Mouse (Mus musculus): Measurements from ENCODE around the gene Shroom2. TPM values are rescaled to one million over a fixed set of nuclear protein-coding genes. Genes with fewer than 3 reads are reported as not detected.

The Shroom2 gene
- total RNA-seq (2014; rRNA removed) (153 and 167 TPM in 2 replicates), polyA plus RNA-seq (2015; fragmentation: Nextera tagmentation; extraction: Ambion mirVana) (56.6 and 82.7 TPM in 2 replicates)

GRCm38 (mm10) chrX:152768891-152769599, at the start of gene Shroom2:
Shroom2 (minus strand) TSS chrX:152769465.
- Histone ChIP-seq H3K4me1 (ENCODE audit: insufficient read depth) (no peaks in the 10 kb centered on the region), H3K36me3 (ENCODE audit: insufficient read depth) (no peaks in the 10 kb centered on the region), H3K4me2 (ENCODE audit: low read depth) (peak within 1 kb of the TSS; percentile 61), H3K4me3 (ENCODE audit: low read depth, low read length) (peak within 1 kb of the TSS; percentile 52), H3K9me3 (ENCODE audit: low read length) (no peaks in the 10 kb centered on the region), H3K27me3 (ENCODE audit: insufficient read depth, low read length) (no peaks in the 10 kb centered on the region), H3K9ac (peak within 1 kb of the TSS; percentile 55), H3K27ac (ENCODE audit: low read depth, low read length) (no peak within 1 kb of the TSS)
- ATAC-seq: peak; percentile 84
- TF ChIP-seq CTCF (IDR thresholded peaks at IDR 0.05; ENCODE audit: low read depth): no peak
- 20% methylated on average over 54 of the region's 55 CpGs for WGBS
- no peak for DNase-seq

- H3K4me1 ChIP-seq (ENCODE audit: insufficient read depth): no peaks in the 10 kb centered on the region
- H3K27ac ChIP-seq (ENCODE audit: low read depth, low read length): no peak overlapping the region
- no peak for ATAC-seq
- peak; percentile 43; the same call in 1 of the 2 replicates for TF ChIP-seq CTCF (IDR thresholded peaks at IDR 0.05; ENCODE audit: low read depth)
- no peaks in the 10 kb centered on the region for H3K27me3 ChIP-seq (ENCODE audit: insufficient read depth, low read length)
- DNase-seq: peak; percentile 16
- no peaks in the 10 kb centered on the region for H3K36me3 ChIP-seq (ENCODE audit: insufficient read depth)
- H3K9me3 ChIP-seq (ENCODE audit: low read length): no peaks in the 10 kb centered on the region
- H3K9ac ChIP-seq: no peak overlapping the region
- no peak overlapping the region for H3K4me3 ChIP-seq (ENCODE audit: low read depth, low read length)
- no peak overlapping the region for H3K4me2 ChIP-seq (ENCODE audit: low read depth)
Observed at GRCm38 (mm10) chrX:152818996-152819395, 49.7 kb upstream of the Shroom2 start.

GRCm38 (mm10) chrX:152813339-152813738, 44.1 kb upstream of the Shroom2 start:
- H3K4me2 ChIP-seq (ENCODE audit: low read depth): no peak overlapping the region
- H3K9me3 ChIP-seq (ENCODE audit: low read length): no peaks in the 10 kb centered on the region
- H3K4me1 ChIP-seq (ENCODE audit: insufficient read depth): no peaks in the 10 kb centered on the region
- TF ChIP-seq CTCF (IDR thresholded peaks at IDR 0.05; ENCODE audit: low read depth): no peak
- no peak for ATAC-seq
- no peak for DNase-seq
- H3K27me3 ChIP-seq (ENCODE audit: insufficient read depth, low read length): no peaks in the 10 kb centered on the region
- 77% methylated on average over 3 of the region's 3 CpGs for WGBS
- no peak overlapping the region for H3K4me3 ChIP-seq (ENCODE audit: low read depth, low read length)
- H3K27ac ChIP-seq (ENCODE audit: low read depth, low read length): no peak overlapping the region
- H3K36me3 ChIP-seq (ENCODE audit: insufficient read depth): no peaks in the 10 kb centered on the region
- H3K9ac ChIP-seq: no peak overlapping the region

- Histone ChIP-seq H3K4me1 (ENCODE audit: insufficient read depth) (no peaks in the 10 kb centered on the region), H3K4me2 (ENCODE audit: low read depth) (no peak overlapping the region), H3K27me3 (ENCODE audit: insufficient read depth, low read length) (no peaks in the 10 kb centered on the region), H3K9ac (no peak overlapping the region), H3K4me3 (ENCODE audit: low read depth, low read length) (no peak overlapping the region), H3K27ac (ENCODE audit: low read depth, low read length) (no peak overlapping the region), H3K9me3 (ENCODE audit: low read length) (no peaks in the 10 kb centered on the region), H3K36me3 (ENCODE audit: insufficient read depth) (no peaks in the 10 kb centered on the region)
- TF ChIP-seq CTCF (IDR thresholded peaks at IDR 0.05; ENCODE audit: low read depth): no peak
- DNase-seq: no peak
- no peak for ATAC-seq
Observed at GRCm38 (mm10) chrX:152805317-152805716, 36.1 kb upstream of the Shroom2 start.

- no peak for TF ChIP-seq CTCF (IDR thresholded peaks at IDR 0.05; ENCODE audit: low read depth)
- WGBS: 88% methylated on average over 2 of the region's 2 CpGs
- Histone ChIP-seq H3K9ac (no peak overlapping the region), H3K27ac (ENCODE audit: low read depth, low read length) (no peak overlapping the region), H3K9me3 (ENCODE audit: low read length) (no peaks in the 10 kb centered on the region), H3K27me3 (ENCODE audit: insufficient read depth, low read length) (no peaks in the 10 kb centered on the region), H3K4me1 (ENCODE audit: insufficient read depth) (no peaks in the 10 kb centered on the region), H3K36me3 (ENCODE audit: insufficient read depth) (no peaks in the 10 kb centered on the region), H3K4me2 (ENCODE audit: low read depth) (no peak overlapping the region), H3K4me3 (ENCODE audit: low read depth, low read length) (no peak overlapping the region)
- no peak for DNase-seq
- no peak for ATAC-seq
Observed at GRCm38 (mm10) chrX:152788611-152789010, 19.3 kb upstream of the Shroom2 start.

- Histone ChIP-seq H3K4me2 (ENCODE audit: low read depth) (no peak overlapping the region), H3K9ac (no peak overlapping the region), H3K4me1 (ENCODE audit: insufficient read depth) (no peaks in the 10 kb centered on the region), H3K4me3 (ENCODE audit: low read depth, low read length) (no peak overlapping the region), H3K27me3 (ENCODE audit: insufficient read depth, low read length) (no peaks in the 10 kb centered on the region), H3K36me3 (ENCODE audit: insufficient read depth) (no peaks in the 10 kb centered on the region), H3K9me3 (ENCODE audit: low read length) (no peaks in the 10 kb centered on the region), H3K27ac (ENCODE audit: low read depth, low read length) (no peak overlapping the region)
- TF ChIP-seq CTCF (IDR thresholded peaks at IDR 0.05; ENCODE audit: low read depth): no peak
- DNase-seq (no peak), ATAC-seq (no peak)
- WGBS: 91% methylated on average over 1 of the region's 1 CpGs
Observed at GRCm38 (mm10) chrX:152788129-152788528, 18.9 kb upstream of the Shroom2 start.

- TF ChIP-seq CTCF (IDR thresholded peaks at IDR 0.05; ENCODE audit: low read depth): no peak
- Histone ChIP-seq H3K27me3 (ENCODE audit: insufficient read depth, low read length) (no peaks in the 10 kb centered on the region), H3K9me3 (ENCODE audit: low read length) (no peaks in the 10 kb centered on the region), H3K4me3 (ENCODE audit: low read depth, low read length) (peak within 1 kb of the TSS; percentile 14), H3K27ac (ENCODE audit: low read depth, low read length) (no peak within 1 kb of the TSS), H3K36me3 (ENCODE audit: insufficient read depth) (no peaks in the 10 kb centered on the region), H3K4me1 (ENCODE audit: insufficient read depth) (no peaks in the 10 kb centered on the region), H3K4me2 (ENCODE audit: low read depth) (peak within 1 kb of the TSS; percentile 40), H3K9ac (peak within 1 kb of the TSS; percentile 22; the same call in 1 of the 2 replicates)
- ATAC-seq (peak; percentile 48), DNase-seq (peak; percentile 1)
- WGBS: 35% methylated on average over 26 of the region's 26 CpGs
Observed at GRCm38 (mm10) chrX:152781720-152782403, 12.6 kb upstream of the Shroom2 start, which contains the start of gene Gpr143. Gpr143 (plus strand) TSS chrX:152781921.

All from forebrain, postnatal 0 days (tissue).